Comparison of ENCODE assay signal across 8 mouse cellular contexts in the genomic region with DNA sequence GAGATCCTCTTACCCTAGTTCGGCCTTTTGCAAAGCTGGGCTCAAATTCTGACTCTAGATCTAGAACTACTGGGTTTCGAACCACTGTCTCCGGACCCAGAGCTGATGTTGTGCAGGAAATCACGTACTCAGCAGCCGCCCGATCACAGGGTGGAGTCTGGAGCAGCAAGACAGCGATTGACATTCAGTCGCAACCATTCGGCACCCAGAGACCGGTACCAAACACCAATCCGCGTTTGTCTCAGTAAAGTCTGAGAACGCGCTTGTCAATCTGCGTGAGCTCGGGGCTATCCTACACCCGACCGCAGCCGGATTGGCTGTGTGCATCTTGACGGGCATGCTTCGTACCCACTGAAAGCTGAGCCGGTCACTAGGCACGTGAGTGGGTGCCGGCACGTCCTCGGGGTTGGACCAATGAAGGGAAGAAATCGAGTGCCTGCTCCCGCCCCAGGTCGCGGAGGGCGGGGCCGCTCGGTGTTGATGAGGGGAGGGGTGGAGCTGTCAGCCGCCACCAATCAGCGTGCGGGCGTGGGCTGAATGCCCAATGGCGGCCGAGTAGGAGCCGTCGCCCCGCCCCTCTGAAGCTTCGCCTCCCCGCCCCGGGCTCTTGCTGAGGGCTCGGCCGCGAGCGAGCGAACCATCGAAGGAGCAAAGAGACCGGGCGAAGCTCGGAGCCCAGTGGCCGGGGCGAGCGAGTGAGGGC. TPM values are rescaled to one million over a fixed set of nuclear protein-coding genes. Genes with fewer than 3 reads are reported as not detected.
DNase-seq lines count a peak whose midpoint lies in the region; ATAC-seq and TF ChIP-seq lines count a peak whose summit lies in the region.

A gene (plus strand): TSS at position 613 of the 703 bp plus-strand sequence.

- H3K9me3 ChIP-seq in embryonic facial prominence, embryonic 15.5 days (replicated peaks): no peaks in the 10 kb centered on the region
- H3K9me3 ChIP-seq in limb, embryonic 14.5 days (ENCODE audit: control insufficient read depth, low read length): no peaks in the 10 kb centered on the region
- no peaks in the 10 kb centered on the region for H3K9me3 ChIP-seq in midbrain, postnatal 0 days (ENCODE audit: low read length)

- H3K4me3 ChIP-seq in bone marrow, adult 2 months (replicated peaks; ENCODE audit: control insufficient read depth, low read depth, low read length): peak within 1 kb of the TSS; percentile 66
- H3K4me3 ChIP-seq in embryonic facial prominence, embryonic 15.5 days (replicated peaks): peak within 1 kb of the TSS; percentile 91
- peak within 1 kb of the TSS; percentile 90 for H3K4me3 ChIP-seq in limb, embryonic 14.5 days (replicated peaks; ENCODE audit: low read length)
- H3K4me3 ChIP-seq in midbrain, postnatal 0 days (ENCODE audit: low read depth, low read length): peak within 1 kb of the TSS; percentile 93

- H3K27ac ChIP-seq in bone marrow, adult 2 months (ENCODE audit: control insufficient read depth, insufficient read depth, low read depth, low read length, poor library complexity): peak within 1 kb of the TSS; percentile 93
- H3K27ac ChIP-seq in embryonic facial prominence, embryonic 15.5 days (replicated peaks): peak within 1 kb of the TSS; percentile 97
- peak within 1 kb of the TSS; percentile 91 for H3K27ac ChIP-seq in limb, embryonic 14.5 days (replicated peaks; ENCODE audit: low read depth, low read length)
- H3K27ac ChIP-seq in midbrain, postnatal 0 days (ENCODE audit: low read depth, low read length): peak within 1 kb of the TSS; percentile 97

- H3K4me1 ChIP-seq in bone marrow, adult 2 months (ENCODE audit: control insufficient read depth, insufficient read depth, low read length): peaks cover 1% of the 10 kb centered on the region; the same call in 1 of the 2 replicates
- peaks cover 40% of the 10 kb centered on the region for H3K4me1 ChIP-seq in embryonic facial prominence, embryonic 15.5 days
- peaks cover 16% of the 10 kb centered on the region for H3K4me1 ChIP-seq in limb, embryonic 14.5 days (ENCODE audit: control insufficient read depth, insufficient read depth, low read length)
- H3K4me1 ChIP-seq in midbrain, postnatal 0 days (ENCODE audit: insufficient read depth, low read length): peaks cover 14% of the 10 kb centered on the region

- peak; percentile 100 for DNase-seq in 416B (ENCODE audit: low read depth)
- peak; percentile 99 for DNase-seq in heart, adult 8-10 months (ENCODE audit: low spot score)
- DNase-seq in kidney, adult 9 months: peak; percentile 100
- DNase-seq in limb, embryonic 14.5 days (ENCODE audit: low spot score): peak; percentile 99
- peak; percentile 100 for DNase-seq in midbrain, postnatal 0 days (ENCODE audit: low spot score)
- DNase-seq in spleen, postnatal 14 days (ENCODE audit: low spot score in 2 of 2): peak; percentile 97

- H3K27me3 ChIP-seq in embryonic facial prominence, embryonic 15.5 days: no peaks in the 10 kb centered on the region
- no peaks in the 10 kb centered on the region for H3K27me3 ChIP-seq in limb, embryonic 14.5 days (ENCODE audit: control insufficient read depth, insufficient read depth, low read length)
- H3K27me3 ChIP-seq in midbrain, postnatal 0 days (ENCODE audit: insufficient read depth, low read length): no peaks in the 10 kb centered on the region

- peak; percentile 45; the same call in 1 of the 2 replicates for TF ChIP-seq POLR2A in bone marrow, adult 2 months (IDR thresholded peaks at IDR 0.05; ENCODE audit: borderline replicate concordance, control insufficient read depth, low read depth, low read length)
- 0 out of 2 replicates have a peak, but pooled peaks have one; percentile 53 for TF ChIP-seq POLR2A in limb, embryonic 14.5 days (IDR thresholded peaks at IDR 0.05; ENCODE audit: borderline replicate concordance, extremely low read depth, insufficient read depth, insufficient read length)

- H3K9ac ChIP-seq in embryonic facial prominence, embryonic 15.5 days: peak within 1 kb of the TSS; percentile 87
- H3K9ac ChIP-seq in limb, embryonic 14.5 days (ENCODE audit: low read depth, low read length, severe bottlenecking): peak within 1 kb of the TSS; percentile 90
- H3K9ac ChIP-seq in midbrain, postnatal 0 days (replicated peaks; ENCODE audit: low read length, poor library complexity, severe bottlenecking): peak within 1 kb of the TSS; percentile 96

- peak; percentile 2; the same call in 1 of the 2 replicates for TF ChIP-seq CTCF in bone marrow, adult 2 months (IDR thresholded peaks at IDR 0.05; ENCODE audit: control insufficient read depth, insufficient read depth, low read length)
- TF ChIP-seq CTCF in midbrain, postnatal 0 days (IDR thresholded peaks at IDR 0.05): no peak; the same call in 1 of the 2 replicates

- H3K36me3 ChIP-seq in embryonic facial prominence, embryonic 15.5 days: peaks cover 17% of the 10 kb centered on the region
- H3K36me3 ChIP-seq in limb, embryonic 14.5 days (ENCODE audit: control insufficient read depth, insufficient read depth, low read length): peaks cover 25% of the 10 kb centered on the region
- H3K36me3 ChIP-seq in midbrain, postnatal 0 days (ENCODE audit: insufficient read depth, low read length): no peaks in the 10 kb centered on the region

- peak; percentile 99 for ATAC-seq in embryonic facial prominence, embryonic 15.5 days (ENCODE audit: insufficient number of reproducible peaks, low FRiP score, low TSS enrichment, low read depth)
- peak; percentile 98 for ATAC-seq in limb, embryonic 14.5 days (ENCODE audit: low FRiP score, low read depth)
- peak; percentile 99 for ATAC-seq in midbrain, postnatal 0 days (ENCODE audit: low FRiP score)

- H3K4me2 ChIP-seq in embryonic facial prominence, embryonic 15.5 days (replicated peaks): peak within 1 kb of the TSS; percentile 81
- peak within 1 kb of the TSS; percentile 91 for H3K4me2 ChIP-seq in limb, embryonic 14.5 days (replicated peaks; ENCODE audit: low read depth, low read length, severe bottlenecking)
- H3K4me2 ChIP-seq in midbrain, postnatal 0 days (ENCODE audit: low read depth, low read length, poor library complexity, severe bottlenecking): peak within 1 kb of the TSS; percentile 86

- WGBS in bone marrow, adult 2 months: under 1% methylated on average over 57 of the region's 57 CpGs
- WGBS in embryonic facial prominence, embryonic 15.5 days: under 1% methylated on average over 55 of the region's 57 CpGs
- under 1% methylated on average over 50 of the region's 57 CpGs for WGBS in limb, embryonic 14.5 days
- WGBS in midbrain, postnatal 0 days: under 1% methylated on average over 46 of the region's 57 CpGs

RNA-seq across cellular contexts. Expression of the gene that starts here (rescaled TPM):
- polyA plus RNA-seq in bone marrow, adult 2 months (2011; ENCODE audit: insufficient read depth, insufficient read length, low replicate concordance, missing spikeins): 15.7 and 74.9 TPM in 2 replicates
- 40.1 and 43.6 TPM in 2 replicates for polyA plus RNA-seq in embryonic facial prominence, embryonic 15.5 days (2015; fragmentation: Nextera tagmentation; extraction: Ambion mirVana)
- 10 to 100 TPM; 29.0 to 34.4 (median 32.4) TPM for total RNA-seq in heart, adult 8-10 months (2022)
- 36.4 and 47.3 TPM in 2 replicates for polyA plus RNA-seq in limb, embryonic 14.5 days (2012; rRNA removed)
- polyA plus RNA-seq in limb, embryonic 14.5 days (2014; fragmentation: Nextera tagmentation; extraction: Ambion mirVana): 36.0 and 37.0 TPM in 2 replicates
- total RNA-seq in midbrain, postnatal 0 days (2014; rRNA removed): 123 and 140 TPM in 2 replicates
- 45.6 and 48.0 TPM in 2 replicates for polyA plus RNA-seq in midbrain, postnatal 0 days (2015; fragmentation: Nextera tagmentation; extraction: Ambion mirVana)

Comparison
In these comparisons a context has a peak if more than half of its experiments do, and no peak if none do; other contexts are left out.
1. Peak in every context shown above with its lines: DNase-seq, ATAC-seq, H3K4me3 ChIP-seq and H3K27ac ChIP-seq.